Mouse (Mus musculus) ovary, postnatal 10 days (tissue): ENCODE results near the gene Sptbn2.

Experiments
- DNase-seq: peaks from one replicate; pipeline ENCODE4 v3.0.0; 2022; ENCODE audit warnings: low spot score

Sptbn2 gene

GRCm38 (mm10) chr19:4711098-4711600, at the start of gene Sptbn2:
Sptbn2 (plus strand) TSS chr19:4711167.
- no peak for DNase-seq

- DNase-seq = no peak
These were observed 44.2 kb upstream of the Sptbn2 start for GRCm38 (mm10) chr19:4666815-4667214.

GRCm38 (mm10) chr19:4670776-4671175, 40.2 kb upstream of the Sptbn2 start:
- DNase-seq = no peak

GRCm38 (mm10) chr19:4672401-4672800, 38.6 kb upstream of the Sptbn2 start:
- DNase-seq = no peak

- no peak for DNase-seq
These were observed 16.6 kb upstream of the Sptbn2 start for GRCm38 (mm10) chr19:4694346-4694745.

GRCm38 (mm10) chr19:4697121-4697520, 13.8 kb upstream of the Sptbn2 start:
- no peak for DNase-seq

- DNase-seq = no peak
These were observed 13.2 kb upstream of the Sptbn2 start for GRCm38 (mm10) chr19:4697721-4698120.

GRCm38 (mm10) chr19:4698205-4698677, 12.7 kb upstream of the Sptbn2 start, which contains the start of gene Gm960:
Gm960 (minus strand) TSS chr19:4698668.
- peak; percentile 49 for DNase-seq

- no peak for DNase-seq
These were observed 12.1 kb upstream of the Sptbn2 start for GRCm38 (mm10) chr19:4698856-4699255.

GRCm38 (mm10) chr19:4699821-4700220, 11.1 kb upstream of the Sptbn2 start:
- DNase-seq = no peak

- no peak for DNase-seq
These were observed 10.3 kb upstream of the Sptbn2 start for GRCm38 (mm10) chr19:4700656-4701055.

- no peak for DNase-seq
These were observed 9.7 kb upstream of the Sptbn2 start for GRCm38 (mm10) chr19:4701221-4701620.

- no peak for DNase-seq
These were observed 2.2 kb upstream of the Sptbn2 start for GRCm38 (mm10) chr19:4708765-4709164.

GRCm38 (mm10) chr19:4711601-4712155, 711 bp downstream of the Sptbn2 start:
- no peak for DNase-seq

- no peak for DNase-seq
These were observed 1.3 kb downstream of the Sptbn2 start for GRCm38 (mm10) chr19:4712156-4712780.

GRCm38 (mm10) chr19:4712781-4713526, 2.0 kb downstream of the Sptbn2 start:
- no peak for DNase-seq

GRCm38 (mm10) chr19:4713886-4714285, 2.9 kb downstream of the Sptbn2 start:
- no peak for DNase-seq

- no peak for DNase-seq
These were observed 5.8 kb downstream of the Sptbn2 start for GRCm38 (mm10) chr19:4716756-4717155.

- no peak for DNase-seq
These were observed 6.3 kb downstream of the Sptbn2 start for GRCm38 (mm10) chr19:4717281-4717680.

GRCm38 (mm10) chr19:4718716-4719115, 7.7 kb downstream of the Sptbn2 start:
- DNase-seq = no peak

- no peak for DNase-seq
These were observed 8.4 kb downstream of the Sptbn2 start for GRCm38 (mm10) chr19:4719351-4719764.

- no peak for DNase-seq
These were observed 9.1 kb downstream of the Sptbn2 start for GRCm38 (mm10) chr19:4720112-4720511.

- DNase-seq = no peak
These were observed 9.8 kb downstream of the Sptbn2 start for GRCm38 (mm10) chr19:4720671-4721244.
